Mouse (Mus musculus) kidney, postnatal 10 days (tissue): Measurements from ENCODE around the gene Ifi27l2a.
A peak's percentile ranks its signal among the peaks of the same experiment; 100 is the strongest.

Experiments used
- DNase-seq: peaks from one replicate; pipeline ENCODE4 v3.0.0; 2021; ENCODE audit warnings: mixed read lengths

Ifi27l2a gene

GRCm38 (mm10) chr12:103425729-103426470, 17.6 kb downstream of the Ifi27l2a start, which contains the start of gene Ddx24:
Ddx24 (minus strand) TSS chr12:103425830.
- peak; percentile 98 for DNase-seq

- no peak for DNase-seq
These were observed 18.3 kb downstream of the Ifi27l2a start for GRCm38 (mm10) chr12:103425016-103425728.

- no peak for DNase-seq
These were observed 35.3 kb downstream of the Ifi27l2a start for GRCm38 (mm10) chr12:103408144-103408543.

- DNase-seq = no peak
These were observed 35.8 kb downstream of the Ifi27l2a start, which contains the start of gene 9330161L09Rik for GRCm38 (mm10) chr12:103407720-103408119. 9330161L09Rik (minus strand) TSS chr12:103407820.

- no peak for DNase-seq
These were observed 39.3 kb downstream of the Ifi27l2a start for GRCm38 (mm10) chr12:103404131-103404530.

- no peak for DNase-seq
These were observed 46.7 kb downstream of the Ifi27l2a start for GRCm38 (mm10) chr12:103396751-103397150.

GRCm38 (mm10) chr12:103395486-103396275, 47.8 kb downstream of the Ifi27l2a start:
- no peak for DNase-seq

- DNase-seq = no peak
These were observed 50.0 kb downstream of the Ifi27l2a start for GRCm38 (mm10) chr12:103393528-103393927.
